Mouse (Mus musculus): ENCODE measurements around the gene Triml1.

The Triml1 gene

DNA sequence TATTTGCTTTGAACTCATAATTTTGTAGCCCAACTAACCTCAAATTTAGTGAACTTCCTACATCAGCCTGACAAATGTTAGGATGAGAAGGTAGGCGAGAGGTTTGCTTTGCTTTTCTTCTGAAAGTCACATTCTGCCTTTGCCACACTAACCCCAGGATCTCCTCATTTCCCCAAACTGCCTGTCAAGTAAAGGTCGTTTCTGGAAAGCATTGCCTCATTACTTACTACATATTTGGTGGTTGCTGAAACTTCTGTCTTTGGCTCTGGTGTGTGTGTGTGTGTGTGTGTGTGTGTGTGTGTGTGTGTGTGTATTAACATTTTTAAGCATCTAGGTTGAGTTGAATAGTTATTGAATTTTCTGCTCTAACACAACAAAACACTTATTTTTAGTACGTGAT lies 23.2 kb upstream of the Triml1 start:
- TF ChIP-seq CTCF (conservative IDR thresholded peaks at IDR 0.05; ENCODE audit: low read length) (no peak), NANOG (IDR thresholded peaks at IDR 0.05; ENCODE audit: borderline replicate concordance, low read length) (no peak), POU5F1 (IDR thresholded peaks at IDR 0.05; ENCODE audit: borderline replicate concordance, low read length) (no peak)
- H3K4me1 ChIP-seq (replicated peaks; ENCODE audit: low read depth, low read length) = peaks cover 36% of the 10 kb centered on the region
- H3K9me3 ChIP-seq (ENCODE audit: low read length) = no peaks in the 10 kb centered on the region
- no peak overlapping the region for H3K4me3 ChIP-seq (replicated peaks; ENCODE audit: low read length)
- peaks cover 95% of the 10 kb centered on the region for H3K36me3 ChIP-seq (ENCODE audit: insufficient read depth, low read length)
- no peaks in the 10 kb centered on the region for H3K27me3 ChIP-seq (ENCODE audit: insufficient read depth, low read length)

DNA sequence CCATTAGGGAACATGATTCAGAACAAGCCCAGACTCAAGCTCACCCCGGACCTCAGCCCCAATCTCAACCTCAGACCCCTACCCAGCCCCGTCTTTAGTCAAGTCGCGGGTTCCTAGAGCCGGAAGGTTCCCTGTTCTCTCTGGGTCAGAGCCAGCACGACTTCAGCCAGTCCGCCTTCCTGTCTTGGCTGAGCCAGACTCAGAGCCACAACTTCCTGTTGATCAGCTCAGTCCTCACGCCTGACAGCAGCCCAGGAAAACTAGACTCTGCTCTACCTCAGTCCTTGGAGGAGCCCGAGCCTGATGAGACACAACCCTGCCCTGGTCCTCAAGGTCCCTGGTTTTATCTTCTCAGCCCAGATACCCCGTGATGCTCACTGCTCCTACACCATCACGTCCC lies 22.0 kb upstream of the Triml1 start:
- no peaks in the 10 kb centered on the region for H3K27me3 ChIP-seq (ENCODE audit: insufficient read depth, low read length)
- no peak overlapping the region for H3K4me3 ChIP-seq (replicated peaks; ENCODE audit: low read length)
- H3K4me1 ChIP-seq (replicated peaks; ENCODE audit: low read depth, low read length) = peaks cover 28% of the 10 kb centered on the region
- no peaks in the 10 kb centered on the region for H3K9me3 ChIP-seq (ENCODE audit: low read length)
- TF ChIP-seq POU5F1 (IDR thresholded peaks at IDR 0.05; ENCODE audit: borderline replicate concordance, low read length) (no peak), NANOG (IDR thresholded peaks at IDR 0.05; ENCODE audit: borderline replicate concordance, low read length) (no peak), CTCF (conservative IDR thresholded peaks at IDR 0.05; ENCODE audit: low read length) (no peak)
- H3K36me3 ChIP-seq (ENCODE audit: insufficient read depth, low read length) = peaks cover 95% of the 10 kb centered on the region

DNA sequence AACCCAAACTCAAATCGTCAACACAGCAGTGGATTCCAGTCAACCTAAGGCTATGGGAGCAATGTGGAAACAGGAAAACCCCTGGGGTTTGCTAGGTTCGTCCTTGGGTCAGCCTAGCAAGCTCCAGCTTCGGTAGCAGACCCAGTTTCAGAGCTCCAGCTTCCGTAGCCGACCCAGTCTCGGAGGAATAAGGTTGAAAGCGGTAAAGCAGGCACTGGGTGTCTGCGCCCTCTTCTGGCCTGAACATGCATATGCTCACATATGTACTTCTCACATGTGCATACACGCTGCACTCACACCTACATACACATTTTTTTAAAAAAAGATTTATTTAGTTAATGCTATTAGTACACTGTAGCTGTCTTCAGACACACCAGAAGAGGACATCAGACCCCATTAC lies 8.0 kb upstream of the Triml1 start:
- Histone ChIP-seq H3K27me3 (ENCODE audit: insufficient read depth, low read length) (no peaks in the 10 kb centered on the region), H3K9me3 (ENCODE audit: low read length) (no peaks in the 10 kb centered on the region), H3K4me3 (replicated peaks; ENCODE audit: low read length) (no peak overlapping the region), H3K36me3 (ENCODE audit: insufficient read depth, low read length) (peaks cover 9% of the 10 kb centered on the region), H3K4me1 (replicated peaks; ENCODE audit: low read depth, low read length) (no peaks in the 10 kb centered on the region)
- no peak for TF ChIP-seq POU5F1 (IDR thresholded peaks at IDR 0.05; ENCODE audit: borderline replicate concordance, low read length)
- TF ChIP-seq CTCF (conservative IDR thresholded peaks at IDR 0.05; ENCODE audit: low read length) = no peak
- no peak for TF ChIP-seq NANOG (IDR thresholded peaks at IDR 0.05; ENCODE audit: borderline replicate concordance, low read length)

DNA sequence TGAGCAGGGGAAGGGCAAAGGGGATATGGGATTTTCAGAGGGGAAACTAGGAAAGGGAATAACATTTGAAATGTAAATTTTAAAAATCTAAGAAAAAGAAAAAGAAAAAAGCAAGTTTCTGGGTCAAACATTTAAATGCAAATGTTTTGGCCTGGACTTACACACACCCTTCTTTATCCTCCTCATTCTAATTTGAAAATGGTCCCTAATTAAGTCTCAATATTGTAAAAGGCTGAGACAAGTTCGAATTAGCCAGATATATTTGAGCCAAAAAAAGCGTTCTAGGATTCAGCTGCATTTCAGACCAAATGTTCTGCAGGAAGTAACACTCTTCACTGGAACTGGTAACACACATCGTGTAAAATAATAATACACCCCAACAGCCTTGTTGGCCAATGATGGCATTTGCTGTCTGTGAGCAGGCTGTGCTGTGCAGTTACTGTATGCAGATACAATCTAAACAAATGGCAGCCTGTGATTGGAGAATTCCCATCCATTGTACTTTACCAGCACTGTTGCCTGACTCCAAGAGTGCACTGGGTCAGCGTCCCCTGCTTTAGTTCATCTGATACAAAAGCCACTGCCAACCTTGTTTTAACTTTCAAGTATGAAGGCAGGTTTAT lies 30.0 kb downstream of the Triml1 start:
- no peaks in the 10 kb centered on the region for H3K27me3 ChIP-seq (ENCODE audit: insufficient read depth, low read length)
- H3K36me3 ChIP-seq (ENCODE audit: insufficient read depth, low read length) = no peaks in the 10 kb centered on the region
- no peaks in the 10 kb centered on the region for H3K4me1 ChIP-seq (replicated peaks; ENCODE audit: low read depth, low read length)
- H3K4me3 ChIP-seq (replicated peaks; ENCODE audit: low read length) = no peak overlapping the region
- TF ChIP-seq CTCF (conservative IDR thresholded peaks at IDR 0.05; ENCODE audit: low read length) = no peak
- TF ChIP-seq POU5F1 (IDR thresholded peaks at IDR 0.05; ENCODE audit: borderline replicate concordance, low read length) = no peak
- no peak for TF ChIP-seq NANOG (IDR thresholded peaks at IDR 0.05; ENCODE audit: borderline replicate concordance, low read length)
- no peaks in the 10 kb centered on the region for H3K9me3 ChIP-seq (ENCODE audit: low read length)
